Mouse (Mus musculus): ENCODE data around the gene Mettl3.
"Not testable (repeated sequence)": the region's sequence is repeated elsewhere in the genome, so short reads cannot be mapped to it uniquely, and the experiment has no call there.

The Mettl3 gene

DNA sequence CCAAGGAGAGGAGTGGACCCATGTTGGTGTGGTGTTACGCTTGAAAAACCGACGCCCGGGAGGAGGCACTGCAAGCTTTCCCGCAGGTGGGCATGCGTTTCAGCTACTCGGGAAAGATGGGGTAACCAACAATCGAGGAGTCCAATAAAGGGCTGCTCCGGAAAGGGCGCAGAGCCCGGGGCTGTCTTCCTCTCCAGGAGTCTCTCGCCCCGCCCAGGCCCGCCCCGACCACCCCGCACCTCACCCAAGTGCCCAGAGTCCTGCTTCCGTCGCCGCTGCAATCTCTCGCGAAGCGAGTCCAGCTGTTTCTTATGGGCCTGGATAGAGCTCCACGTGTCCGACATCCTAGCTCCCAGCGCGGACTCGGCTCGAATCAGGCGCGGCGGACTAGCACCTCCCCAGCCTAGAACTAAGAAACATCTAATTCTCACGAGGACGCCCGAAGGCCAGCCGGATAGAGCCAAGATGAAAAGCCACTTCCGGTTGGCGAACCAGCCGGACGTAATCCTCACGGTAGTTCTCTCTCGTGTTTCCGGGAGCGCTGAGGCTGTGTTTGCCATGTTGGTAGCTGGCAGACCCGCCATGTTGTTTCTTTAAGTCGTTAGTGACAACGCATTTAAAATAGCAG lies at the start of gene Mettl3:
Mettl3 (minus strand) TSS at position 485 of the 628 bp plus-strand sequence.
- DNase-seq = peak; percentile 90

DNA sequence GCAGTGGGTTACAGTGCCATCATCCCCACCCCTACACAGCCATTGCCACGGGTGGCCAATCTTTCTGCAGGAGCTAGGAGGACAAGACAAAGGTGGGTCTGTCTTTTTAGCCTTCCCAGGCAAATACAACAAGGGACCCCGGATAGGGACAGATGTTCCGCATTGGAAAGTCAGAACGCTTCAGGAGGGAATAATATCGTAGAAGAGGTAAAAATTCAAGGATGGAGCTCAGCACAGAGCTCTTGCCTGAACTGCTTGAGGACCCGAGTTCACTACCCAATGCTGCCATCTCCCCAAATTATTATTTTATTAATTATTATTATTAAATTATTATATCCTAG lies 34.6 kb upstream of the Mettl3 start:
- no peak for DNase-seq

DNA sequence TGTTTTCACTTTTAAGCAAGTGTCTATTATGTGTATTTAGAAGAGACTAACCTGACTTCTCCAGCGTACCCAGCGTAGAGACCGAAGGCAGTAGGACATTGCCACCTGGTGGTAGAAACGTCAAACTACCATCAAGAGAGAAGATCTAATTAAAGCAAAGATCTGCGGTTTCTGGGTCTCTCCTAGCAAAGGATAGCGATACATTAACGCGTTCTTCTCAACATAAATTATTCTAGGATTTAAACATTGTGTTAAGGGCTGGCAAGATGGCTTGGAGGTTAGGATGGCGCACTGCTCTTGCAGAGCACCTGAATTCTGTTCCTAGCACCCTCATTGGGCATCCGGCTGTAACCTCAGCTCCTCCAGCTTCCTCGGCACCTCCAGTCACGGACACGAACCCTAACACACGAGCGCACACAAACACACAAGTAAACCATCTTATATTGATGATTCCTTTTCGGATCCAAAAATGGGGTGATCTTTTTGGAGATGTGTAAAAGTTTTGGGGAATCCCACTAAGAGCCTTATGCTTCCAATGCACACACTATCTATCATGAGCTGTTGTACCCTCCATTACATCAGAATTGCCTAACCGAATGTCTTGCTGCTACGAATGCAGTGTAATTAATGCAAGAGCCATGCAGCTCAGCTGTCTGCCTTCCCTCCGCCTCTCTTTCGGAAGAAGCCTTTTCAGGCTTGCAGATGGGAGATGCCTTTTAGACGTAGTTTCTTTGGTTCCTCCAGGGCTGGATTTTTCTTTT lies 34.0 kb upstream of the Mettl3 start:
- DNase-seq = peak; percentile 62

DNA sequence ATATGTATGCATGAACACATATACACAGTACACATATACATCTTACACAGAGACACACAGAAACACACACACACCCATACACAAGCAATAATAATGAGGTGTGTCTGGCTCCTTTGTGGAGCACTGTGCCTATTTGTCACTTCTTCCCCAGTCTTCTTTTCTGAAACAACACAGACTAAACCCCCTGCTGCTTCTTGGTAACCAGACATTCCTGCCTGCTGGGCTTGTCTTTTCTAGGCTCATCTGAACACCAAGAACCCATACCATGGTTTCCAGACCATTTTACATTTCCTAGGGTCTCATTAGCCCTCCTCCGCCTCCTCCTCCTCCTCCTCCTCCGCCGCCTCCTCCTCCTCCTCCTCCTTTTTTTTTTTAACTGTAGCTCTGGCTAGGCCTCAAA lies 27.2 kb upstream of the Mettl3 start:
- no peak for DNase-seq

DNA sequence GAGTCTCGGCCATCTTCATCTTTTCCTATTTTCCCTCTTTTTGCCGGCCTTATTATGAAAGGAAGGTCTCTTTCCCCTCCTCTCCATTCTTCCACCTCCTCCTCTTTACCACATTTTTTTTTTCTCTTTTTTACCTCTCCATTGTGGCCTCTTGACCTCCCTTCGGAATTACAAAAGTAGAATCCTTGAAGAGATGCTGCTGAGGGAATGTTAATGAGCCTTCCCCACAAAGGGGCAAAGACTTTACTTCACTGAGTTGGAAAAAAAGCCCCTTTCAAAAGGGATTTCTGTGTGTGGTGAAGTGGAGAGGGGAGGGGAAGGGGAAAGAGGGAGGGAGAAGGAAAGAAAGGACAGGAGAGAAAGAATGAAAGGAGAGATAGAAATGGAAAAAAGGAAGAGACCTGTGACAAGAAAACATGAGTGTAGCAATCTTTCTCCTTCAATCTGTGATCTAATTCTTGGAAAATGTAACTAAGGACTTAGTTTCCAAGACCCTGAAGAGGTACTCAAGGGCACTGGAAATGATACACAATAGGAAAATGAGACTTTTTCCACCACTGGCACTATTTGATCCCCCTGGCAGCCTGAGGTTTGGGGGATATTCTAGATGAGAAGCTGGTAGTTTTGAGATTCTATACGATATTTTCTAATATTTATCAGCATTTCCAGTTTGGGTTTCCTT lies 26.3 kb upstream of the Mettl3 start:
- DNase-seq = no peak

DNA sequence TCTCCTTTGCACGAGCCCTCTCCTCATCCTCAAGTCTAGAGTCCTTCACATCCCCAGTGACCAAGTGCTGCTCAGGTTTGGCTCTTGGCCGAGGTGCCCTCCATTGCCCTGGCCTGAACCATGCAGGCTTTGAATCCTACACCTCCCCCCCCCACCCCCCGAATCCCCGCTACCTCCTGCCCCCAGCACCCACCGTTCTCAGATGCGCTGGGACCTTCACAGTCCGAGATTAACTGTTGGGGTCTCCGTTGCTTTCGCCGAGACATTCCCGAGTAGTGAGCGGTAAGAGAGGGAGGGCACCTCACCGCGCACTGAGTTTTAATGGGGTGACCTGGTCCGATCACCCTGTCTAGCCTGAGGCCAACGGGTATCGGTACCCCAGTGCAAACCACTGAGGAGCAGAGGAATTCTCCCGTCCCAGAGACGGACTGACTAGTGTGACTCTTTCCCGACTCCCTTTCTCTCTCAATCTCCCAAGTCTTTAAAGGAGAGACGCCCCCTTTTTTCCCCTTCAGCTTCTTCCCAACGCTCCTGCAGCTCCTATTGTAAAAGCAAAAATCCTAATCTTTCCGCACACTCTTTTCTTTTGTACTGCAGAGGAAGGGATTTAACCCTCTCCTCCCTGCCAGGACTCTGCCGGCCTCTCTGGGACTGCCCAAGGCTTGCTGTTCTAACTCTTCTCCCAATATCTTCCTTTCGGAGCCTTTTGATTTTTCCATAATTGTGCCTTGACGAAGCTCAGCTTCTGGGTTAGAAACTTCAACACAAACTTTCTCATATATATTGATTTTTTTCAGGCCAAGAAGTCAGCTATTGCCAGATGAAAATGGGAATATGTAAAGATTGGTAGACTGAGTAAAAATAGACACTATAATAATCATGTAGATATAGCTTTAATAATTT lies 23.2 kb upstream of the Mettl3 start, which contains the start of gene Sall2:
Sall2 (minus strand) TSS at position 853 of the 903 bp plus-strand sequence.
- DNase-seq = no peak

DNA sequence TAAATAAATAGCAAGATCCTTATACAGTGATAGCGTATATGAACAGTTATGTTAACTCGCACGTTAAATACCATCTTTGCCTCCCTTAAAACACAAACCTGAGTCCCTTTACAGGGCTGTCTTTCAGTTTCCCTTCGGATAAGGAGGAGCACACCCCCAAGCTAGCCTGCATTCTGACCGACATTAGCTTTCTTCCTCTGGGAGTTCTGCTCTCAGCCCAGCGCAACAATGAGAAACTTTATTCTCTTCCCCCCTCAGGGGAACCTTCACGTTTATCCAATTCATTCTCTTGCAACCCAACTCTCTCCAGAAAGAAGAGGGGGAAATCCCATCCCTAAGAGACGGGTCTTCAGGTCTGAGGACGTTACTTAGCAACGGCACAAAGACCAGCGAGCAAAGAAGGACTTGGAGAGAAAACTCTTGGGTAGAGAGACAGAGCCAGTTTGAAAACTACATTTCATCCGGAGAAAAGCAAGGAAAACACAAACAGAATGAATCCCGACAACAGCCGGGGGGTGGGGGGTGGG lies 22.5 kb upstream of the Mettl3 start:
- DNase-seq = no peak

DNA sequence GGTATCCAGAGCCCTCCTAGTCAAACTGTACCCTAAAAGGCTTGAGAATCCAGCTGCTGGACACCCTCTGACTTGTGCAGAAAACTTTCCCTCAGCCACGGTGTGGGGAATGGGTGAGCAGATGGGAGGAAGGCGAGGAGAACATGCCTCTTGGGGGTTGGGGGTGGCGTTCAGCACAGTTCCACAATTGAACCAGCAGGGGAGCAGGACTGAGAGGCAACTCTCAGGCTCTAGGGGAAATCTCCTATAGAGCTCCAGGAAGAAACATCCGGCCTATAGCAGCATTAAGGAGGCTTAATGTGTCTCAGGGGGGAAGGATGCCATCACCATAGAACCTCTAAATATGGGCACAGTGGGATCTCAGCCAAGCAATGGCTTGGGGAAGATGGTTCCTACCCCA lies 21.0 kb upstream of the Mettl3 start:
- peak; percentile 39 for DNase-seq

DNA sequence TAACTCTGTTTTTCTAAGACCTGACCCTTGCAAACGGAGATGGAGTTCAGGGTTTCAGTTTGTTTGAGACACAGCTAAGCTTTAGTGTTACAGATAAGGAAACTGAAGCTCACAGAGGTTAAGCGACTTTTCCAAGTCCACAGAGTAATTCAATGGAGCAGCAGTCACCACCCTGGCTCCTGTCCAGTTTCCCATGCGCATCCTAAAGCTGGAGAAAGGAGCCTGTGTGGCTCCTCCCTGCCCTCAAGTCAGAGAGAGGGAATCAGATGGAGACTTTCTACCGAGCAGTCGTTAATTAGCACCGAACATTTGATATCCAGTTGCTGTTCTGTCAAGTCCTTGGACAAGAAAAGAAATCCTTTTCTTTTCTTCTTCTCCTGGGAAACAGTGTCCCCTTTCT lies 14.4 kb upstream of the Mettl3 start:
- DNase-seq = no peak

DNA sequence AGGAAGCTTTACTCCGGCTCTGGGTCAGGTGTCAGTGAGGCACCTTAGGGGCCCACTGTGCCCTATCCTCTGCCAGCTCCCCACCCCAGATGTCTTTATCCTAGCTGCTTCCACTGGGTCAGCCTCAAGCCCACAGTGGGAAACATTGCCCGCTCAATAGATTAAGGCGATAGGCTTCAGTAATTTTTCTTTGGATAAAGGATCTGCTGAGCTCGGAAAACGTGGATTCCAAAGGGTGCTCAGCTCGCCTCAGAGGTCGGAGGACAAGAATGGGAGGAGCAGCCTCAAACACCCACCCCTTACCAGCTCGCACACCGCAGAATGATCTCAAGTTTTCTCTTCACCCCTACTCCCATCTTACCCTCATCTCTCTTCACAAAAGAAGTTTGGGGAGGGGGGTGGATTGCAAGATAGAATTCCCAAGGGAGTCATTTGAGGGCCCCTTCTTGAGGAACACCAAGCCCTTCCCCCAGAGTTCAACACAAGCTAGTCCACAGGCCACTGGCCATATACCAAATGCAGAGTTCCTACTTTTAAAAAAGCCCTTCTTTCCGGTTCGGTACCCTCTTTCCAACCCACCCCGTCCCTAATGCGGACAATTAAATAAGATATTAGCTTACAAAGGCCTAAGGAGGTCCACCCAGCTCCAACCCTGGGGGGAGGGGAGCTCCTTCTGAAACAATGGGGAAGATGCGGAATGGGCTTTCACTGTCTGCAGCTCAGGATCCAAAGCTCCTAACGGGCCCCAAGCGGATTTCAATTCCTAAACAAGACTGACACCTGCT lies 11.7 kb upstream of the Mettl3 start:
- no peak for DNase-seq

DNA sequence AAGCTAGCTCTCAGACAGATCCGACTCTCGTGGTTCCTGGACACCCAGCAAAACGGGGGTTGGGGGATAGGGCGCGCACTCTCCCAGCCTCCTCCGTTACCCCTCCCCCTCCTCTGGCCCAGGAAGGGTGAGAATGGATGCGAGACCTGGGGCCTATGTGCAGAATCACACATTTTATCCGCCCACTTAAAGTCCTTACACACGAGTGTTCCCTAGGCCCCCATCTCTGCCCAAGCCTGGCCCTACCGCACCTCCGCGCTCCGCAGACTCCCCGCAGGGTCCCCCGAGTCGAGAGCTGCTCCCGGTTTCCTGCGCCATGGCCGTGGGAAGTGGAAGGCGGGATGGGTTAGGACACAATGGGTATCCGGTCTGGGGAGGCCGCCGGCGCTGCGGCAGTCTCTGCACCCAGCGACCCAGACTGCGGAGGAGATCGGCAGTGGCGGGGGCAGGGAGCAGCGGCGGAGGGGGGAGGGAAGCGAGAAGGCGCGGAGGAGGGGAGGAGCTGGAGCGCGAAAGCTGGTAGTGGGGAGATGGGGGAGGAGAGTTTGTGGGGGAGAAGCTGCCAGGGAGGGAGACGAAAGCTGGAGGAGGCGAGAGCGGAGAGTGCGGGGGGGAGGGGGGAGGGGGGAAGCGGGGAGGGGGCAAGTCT lies 11.0 kb upstream of the Mettl3 start:
- peak; percentile 85 for DNase-seq

DNA sequence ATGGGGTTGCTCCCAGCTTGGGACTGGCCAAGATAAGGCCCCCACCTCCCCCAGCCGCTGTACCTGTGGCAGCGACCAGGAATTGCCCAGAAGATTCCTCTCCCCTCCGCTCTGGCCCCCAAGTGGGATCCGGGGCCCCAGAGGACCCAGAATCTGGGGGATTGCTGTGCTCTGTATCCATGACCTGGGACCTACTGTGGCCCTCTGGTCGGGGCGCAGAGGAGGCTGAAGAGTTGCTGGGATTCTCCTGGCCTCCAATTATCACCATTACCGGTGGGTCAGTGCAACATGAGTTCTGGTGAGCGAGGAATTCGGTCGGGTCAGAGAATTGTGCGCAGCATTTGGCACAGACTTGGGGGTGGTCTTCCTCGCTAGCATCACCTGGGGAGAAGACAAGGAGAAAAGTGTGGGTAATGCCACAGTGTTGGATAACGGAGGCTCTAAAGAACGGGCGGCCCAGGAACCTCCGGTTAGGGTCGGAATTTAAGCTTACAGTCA lies 10.4 kb upstream of the Mettl3 start:
- no peak for DNase-seq

DNA sequence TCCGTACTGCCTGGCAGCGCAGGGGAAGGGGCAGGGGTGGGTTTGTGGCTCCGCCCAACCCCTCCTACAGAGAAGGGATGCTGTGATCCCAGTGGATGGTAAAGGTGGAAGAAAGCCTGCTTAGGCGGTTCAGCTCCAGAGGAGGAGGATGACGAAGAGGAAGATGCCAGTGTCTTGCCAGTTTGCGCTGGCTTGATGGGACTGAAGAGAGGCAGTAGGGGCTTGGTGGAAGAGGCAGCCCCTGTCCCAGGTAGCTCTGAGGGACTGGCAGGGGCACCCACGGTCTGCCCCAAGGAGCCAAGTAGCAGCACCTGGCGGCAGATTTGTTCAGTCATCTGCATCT lies 9.9 kb upstream of the Mettl3 start:
- peak; percentile 41 for DNase-seq

DNA sequence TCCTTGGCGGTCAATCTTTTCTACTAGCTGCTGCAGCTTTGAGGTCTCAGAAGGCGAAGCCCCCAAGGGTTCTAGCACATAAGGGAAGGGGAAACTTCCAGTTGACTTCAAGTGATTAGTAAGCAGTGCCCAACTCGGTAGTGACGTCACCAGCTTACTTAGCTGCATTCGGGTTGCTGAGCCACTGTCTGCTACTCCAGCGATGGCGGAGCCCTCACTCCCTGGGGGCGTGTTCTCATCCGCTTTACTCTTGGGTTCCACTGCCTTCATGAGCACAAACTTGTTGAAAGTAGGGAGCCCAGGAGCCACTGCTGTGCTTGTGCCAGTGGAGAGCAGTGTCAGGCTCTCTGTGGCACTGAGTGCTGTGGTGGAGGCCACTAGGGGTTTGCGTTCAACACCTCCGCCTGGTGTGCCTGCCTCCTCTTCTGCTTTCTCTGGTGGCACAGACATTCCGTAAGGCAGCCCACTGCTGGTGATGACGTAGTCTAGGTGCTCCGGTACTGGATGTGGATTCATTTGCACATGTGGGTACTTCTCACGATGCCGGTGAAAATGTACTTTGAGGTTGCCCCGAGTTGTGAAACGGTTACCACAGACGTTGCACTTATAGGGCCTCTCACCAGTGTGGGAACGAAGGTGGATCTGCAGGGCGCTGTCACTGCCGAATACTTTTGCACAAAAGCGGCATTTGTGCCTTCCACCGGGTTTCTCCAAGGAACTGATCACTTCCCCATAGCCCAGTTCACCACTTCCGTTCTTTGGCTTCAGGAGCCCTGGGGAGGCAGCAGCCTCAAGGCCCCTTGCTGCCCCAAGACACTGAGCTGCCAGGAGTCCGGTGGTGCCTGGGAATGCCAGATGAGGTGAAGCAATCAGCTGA lies 9.2 kb upstream of the Mettl3 start:
- DNase-seq = no peak

DNA sequence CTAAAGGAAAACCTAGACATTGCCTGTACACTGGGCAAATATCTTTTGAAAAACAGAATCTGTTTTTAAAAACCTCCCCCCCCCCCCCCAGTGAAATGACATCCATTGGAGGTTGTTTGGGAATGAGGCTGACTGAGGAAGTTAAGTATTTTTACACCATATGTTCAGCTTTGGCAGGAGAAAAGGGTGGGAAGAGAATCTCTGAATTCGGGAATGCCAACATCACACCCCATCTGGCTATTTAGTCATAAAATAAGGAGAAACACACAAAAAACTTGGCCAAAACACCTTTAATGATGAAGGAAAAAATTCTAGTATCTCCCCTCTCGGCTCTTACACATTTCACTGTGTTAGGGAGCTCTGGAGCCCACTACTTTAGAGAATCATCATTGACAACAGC lies 6.0 kb upstream of the Mettl3 start:
- DNase-seq = no peak

DNA sequence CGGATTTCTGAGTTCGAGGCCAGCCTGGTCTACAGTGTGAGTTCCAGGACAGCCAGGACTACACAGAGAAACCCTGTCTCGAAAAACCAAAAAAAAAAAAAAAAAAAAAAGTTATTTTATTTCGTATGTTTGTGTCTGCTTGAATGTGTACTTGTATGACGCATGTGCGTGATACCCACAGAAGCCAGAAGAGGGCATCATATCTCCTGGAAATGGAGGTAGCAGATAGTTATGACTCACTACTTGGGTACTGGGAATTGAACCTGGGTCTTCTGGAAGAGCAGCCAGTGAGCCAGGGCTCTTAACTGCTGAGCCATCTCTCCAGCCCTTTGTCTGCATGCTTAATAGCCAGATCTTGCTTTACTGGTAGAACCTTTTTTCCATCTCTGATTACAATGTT lies 5.4 kb upstream of the Mettl3 start:
- DNase-seq = peak; percentile 46

DNA sequence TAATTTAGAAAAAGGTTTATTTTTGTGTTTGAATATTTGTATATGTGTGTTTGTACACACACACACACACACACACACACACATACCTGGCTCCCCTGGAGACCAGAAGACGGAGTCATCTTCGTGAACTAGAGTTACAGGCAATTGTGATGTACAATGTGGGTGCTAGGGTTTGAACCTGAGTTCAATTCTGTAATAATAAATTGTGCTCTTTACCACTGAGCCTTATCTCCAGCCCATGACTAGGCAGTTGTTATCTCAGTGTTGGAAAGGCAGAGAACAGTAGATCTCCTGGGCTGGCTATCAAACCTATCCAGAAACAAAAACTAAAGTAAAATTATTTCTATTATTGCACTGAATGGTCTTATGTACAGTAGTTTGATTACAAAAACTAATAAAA lies 1.2 kb upstream of the Mettl3 start:
- no peak for DNase-seq

DNA sequence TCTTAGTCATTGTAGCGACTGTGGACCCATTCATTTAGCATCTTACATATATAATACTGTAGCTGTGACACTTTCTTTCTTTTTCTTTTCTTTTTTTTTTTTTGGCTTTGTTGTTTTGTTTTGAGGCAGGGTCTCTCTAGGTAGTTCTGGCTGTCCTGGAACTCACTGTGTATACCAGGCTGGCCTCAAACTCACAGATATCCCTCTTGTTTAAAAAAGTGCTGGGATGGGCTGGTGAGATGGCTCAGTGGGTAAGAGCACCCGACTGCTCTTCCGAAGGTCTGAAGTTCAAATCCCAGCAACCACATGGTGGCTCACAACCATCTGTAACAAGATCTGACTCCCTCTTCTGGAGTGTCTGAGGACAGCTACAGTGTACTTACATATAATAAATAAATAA lies 1.4 kb downstream of the Mettl3 start:
- DNase-seq = not testable (repeated sequence)

DNA sequence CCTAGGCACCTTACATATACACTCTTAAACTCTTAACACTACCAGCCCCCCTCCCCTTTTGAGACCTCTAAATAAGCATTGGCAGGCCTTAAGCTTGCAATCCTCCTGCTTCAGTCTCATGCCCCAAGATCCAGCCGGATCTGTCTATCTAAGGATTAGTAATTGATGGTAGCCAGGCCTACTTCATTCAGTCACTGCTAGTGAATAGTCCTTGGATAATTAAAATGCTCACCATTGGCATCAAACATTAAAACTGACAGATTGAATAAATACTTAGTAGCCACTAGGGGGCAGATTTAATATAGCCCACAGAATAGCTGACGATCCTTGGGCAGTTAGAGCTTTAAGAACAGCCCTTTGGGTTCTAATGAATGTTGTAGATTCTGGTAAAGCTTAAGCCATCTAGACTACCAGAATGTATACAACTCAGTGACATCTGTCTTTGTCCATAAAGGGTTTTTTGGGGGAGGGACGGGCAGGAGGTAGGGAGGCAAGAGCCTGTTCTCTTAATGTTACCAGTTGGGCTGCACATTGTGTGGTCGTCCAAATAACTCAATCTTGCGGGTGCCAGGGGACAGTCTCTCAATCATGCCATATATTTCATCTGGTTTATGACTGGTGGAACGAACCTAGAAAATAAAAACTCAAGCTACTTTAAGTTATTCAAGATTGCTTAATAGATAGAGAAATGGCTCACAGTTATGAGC lies 9.2 kb downstream of the Mettl3 start:
- no peak for DNase-seq

DNA sequence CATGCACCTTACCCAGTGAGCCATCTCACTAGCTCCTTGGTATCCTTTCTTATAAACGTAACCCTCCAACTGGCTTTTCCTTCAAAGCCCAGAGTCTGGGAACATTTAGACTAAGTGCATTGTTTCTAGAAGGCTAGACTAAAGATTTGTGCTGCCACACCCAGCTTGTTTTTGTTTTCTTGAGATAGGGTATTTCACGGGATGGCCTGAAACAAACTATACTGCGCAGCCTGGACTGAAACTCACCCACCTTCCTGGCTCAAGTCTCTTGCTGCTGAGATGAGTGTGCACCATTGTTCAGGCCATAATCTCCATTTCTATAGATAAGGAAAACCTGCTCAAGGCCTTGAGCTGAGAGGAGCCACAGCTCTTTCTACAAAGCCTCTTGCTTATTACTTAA lies 20.7 kb downstream of the Mettl3 start:
- no peak for DNase-seq

Data from thymus, postnatal 4 days (tissue).